ENCODE assay signal across 17 mouse cellular contexts in the genomic region with DNA sequence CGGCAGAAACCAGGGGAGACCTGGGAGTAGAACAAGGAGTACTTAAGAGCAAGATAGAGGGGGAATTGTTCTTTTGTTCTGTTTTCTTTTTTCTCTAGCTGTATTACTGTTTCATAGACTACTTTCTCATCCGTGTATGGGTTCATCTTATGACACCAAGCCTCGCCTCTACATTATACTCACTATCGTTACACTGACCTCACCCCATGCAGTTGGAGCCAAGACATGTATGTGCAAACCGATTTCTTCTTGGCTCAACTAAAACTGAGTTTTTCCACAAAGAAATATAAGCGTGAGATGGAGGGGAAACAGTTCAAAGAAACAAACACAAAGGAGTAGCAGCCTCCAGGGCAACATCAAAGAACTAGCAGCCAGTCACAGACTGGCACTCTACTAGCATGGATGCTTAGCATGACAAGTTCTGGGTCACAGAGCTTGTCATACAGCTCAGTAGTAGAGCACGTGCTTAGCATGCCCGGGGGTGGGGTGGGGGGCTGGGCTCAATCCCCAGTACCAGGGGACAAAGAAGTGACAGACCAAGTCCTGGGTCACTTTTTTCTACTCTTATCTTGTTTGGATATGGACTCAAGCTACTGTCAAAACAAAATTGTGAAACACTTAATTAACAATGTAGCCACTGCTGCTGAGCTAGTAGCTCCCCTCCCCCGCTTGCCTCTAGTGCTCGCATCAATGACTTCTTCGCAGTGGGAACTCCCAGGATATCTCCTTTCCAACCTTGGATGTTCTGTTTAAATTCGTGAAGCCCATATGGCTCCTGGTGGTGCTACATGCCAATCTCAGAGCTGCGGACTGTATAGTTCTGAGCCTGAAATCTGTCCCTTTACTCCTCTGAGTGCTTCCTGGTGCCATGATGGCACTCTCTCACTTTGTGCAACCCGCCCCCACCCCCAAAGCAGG. TPM values are rescaled to one million over a fixed set of nuclear protein-coding genes. Genes with fewer than 3 reads are reported as not detected.
DNase-seq lines count a peak whose midpoint lies in the region; ATAC-seq lines count a peak whose summit lies in the region.
"Had no signal": no experiment of that assay in that cellular context is flagged by ENCODE, and none has a peak within 500 bp of the region (broad histone marks: within the 10 kb centered on the region; RNA-seq: fewer than 3 reads in every experiment).

No protein-coding gene starts in this region.

- ATAC-seq in hindbrain, embryonic 12.5 days (ENCODE audit: low FRiP score): 0 out of 2 replicates have a peak, but pooled peaks have one; percentile 50
- no peak for ATAC-seq in hindbrain, embryonic 16.5 days
- ATAC-seq in liver, embryonic 16.5 days (ENCODE audit: low read depth): peak; percentile 24; the same call in 1 of the 2 replicates

- H3K27ac ChIP-seq in hindbrain, embryonic 12.5 days: no peak overlapping the region
- H3K27ac ChIP-seq in hindbrain, embryonic 16.5 days (ENCODE audit: low read depth, low read length): no peak overlapping the region
- H3K27ac ChIP-seq in liver, embryonic 16.5 days (ENCODE audit: low read length): no peak overlapping the region
- H3K27ac ChIP-seq: liver, embryonic 14.5 days; stomach, postnatal 0 days had no signal

- H3K4me2 ChIP-seq in hindbrain, embryonic 12.5 days (replicated peaks): no peak overlapping the region
- no peak overlapping the region for H3K4me2 ChIP-seq in hindbrain, embryonic 16.5 days (ENCODE audit: low read length)
- no peak overlapping the region for H3K4me2 ChIP-seq in liver, embryonic 16.5 days (ENCODE audit: low read depth, low read length)

- DNase-seq in cerebellum, postnatal 10 days: peak; percentile 33 to 37
- DNase-seq in cerebellum, adult 11 months: no peak
- DNase-seq in liver: no peak
- peak; percentile 35 for DNase-seq in retina, postnatal 1 day
- DNase-seq in retina, embryonic 14.5 days (ENCODE audit: low spot score): no peak
- DNase-seq: adrenal gland, postnatal 14 days; embryo, embryonic 11 days; gastrocnemius, postnatal 14 days; heart, postnatal 10 days; thymus, postnatal 36 days had no signal

- no peaks in the 10 kb centered on the region for H3K4me1 ChIP-seq in hindbrain, embryonic 12.5 days
- no peaks in the 10 kb centered on the region for H3K4me1 ChIP-seq in hindbrain, embryonic 16.5 days (ENCODE audit: control insufficient read depth, insufficient read depth, low read depth, low read length)
- H3K4me1 ChIP-seq in liver, embryonic 16.5 days (ENCODE audit: control insufficient read depth, low read depth, low read length): no peaks in the 10 kb centered on the region

- 64% methylated on average over 14 of the region's 14 CpGs for WGBS in hindbrain, embryonic 12.5 days
- 62% methylated on average over 13 of the region's 14 CpGs for WGBS in hindbrain, embryonic 16.5 days
- WGBS in liver, embryonic 16.5 days (ENCODE audit: insufficient replicate concordance): 68% methylated on average over 14 of the region's 14 CpGs

- no peaks in the 10 kb centered on the region for H3K36me3 ChIP-seq in hindbrain, embryonic 12.5 days
- peaks cover 6% of the 10 kb centered on the region for H3K36me3 ChIP-seq in hindbrain, embryonic 16.5 days (ENCODE audit: control insufficient read depth, insufficient read depth, low read length)
- no peaks in the 10 kb centered on the region for H3K36me3 ChIP-seq in liver, embryonic 16.5 days (ENCODE audit: control insufficient read depth, insufficient read depth)

- no peaks in the 10 kb centered on the region for H3K9me3 ChIP-seq in hindbrain, embryonic 12.5 days (replicated peaks)
- H3K9me3 ChIP-seq in hindbrain, embryonic 16.5 days (ENCODE audit: control insufficient read depth, low read length): no peaks in the 10 kb centered on the region
- H3K9me3 ChIP-seq in liver, embryonic 16.5 days (replicated peaks; ENCODE audit: control insufficient read depth, low read length): no peaks in the 10 kb centered on the region

- no peak overlapping the region for H3K4me3 ChIP-seq in hindbrain, embryonic 12.5 days
- H3K4me3 ChIP-seq in hindbrain, embryonic 16.5 days (ENCODE audit: low read length): no peak overlapping the region
- no peak overlapping the region for H3K4me3 ChIP-seq in liver, embryonic 16.5 days (ENCODE audit: low read depth, low read length)
- H3K4me3 ChIP-seq: myocyte had no signal

- H3K27me3 ChIP-seq in hindbrain, embryonic 12.5 days: no peaks in the 10 kb centered on the region
- no peaks in the 10 kb centered on the region for H3K27me3 ChIP-seq in hindbrain, embryonic 16.5 days (replicated peaks; ENCODE audit: control insufficient read depth, insufficient read depth, low read length)
- no peaks in the 10 kb centered on the region for H3K27me3 ChIP-seq in liver, embryonic 16.5 days (ENCODE audit: control insufficient read depth, insufficient read depth, low read depth, low read length)
- H3K27me3 ChIP-seq: CH12.LX had no signal

- H3K9ac ChIP-seq in hindbrain, embryonic 12.5 days: no peak overlapping the region
- H3K9ac ChIP-seq in hindbrain, embryonic 16.5 days (ENCODE audit: low read depth, low read length): no peak overlapping the region
- H3K9ac ChIP-seq in liver, embryonic 16.5 days (ENCODE audit: low read depth, low read length): no peak overlapping the region
- H3K9ac ChIP-seq: liver, embryonic 14.5 days had no signal

RNA-seq across cellular contexts. Expression of a gene that starts 15.2 kb away (rescaled TPM):
- polyA plus RNA-seq in hindbrain, embryonic 12.5 days (2016; fragmentation: Nextera tagmentation; extraction: Ambion mirVana): 8.0 and 8.3 TPM in 2 replicates
- polyA plus RNA-seq in hindbrain, embryonic 16.5 days (2015; fragmentation: Nextera tagmentation; extraction: Ambion mirVana): 6.6 and 9.1 TPM in 2 replicates
- polyA plus RNA-seq in liver, embryonic 16.5 days (2015; fragmentation: Nextera tagmentation; extraction: Ambion mirVana): 2.7 and 3.1 TPM in 2 replicates

RNA-seq across cellular contexts. Expression of a gene that starts 47.3 kb away (rescaled TPM):
- polyA plus RNA-seq in hindbrain, embryonic 12.5 days (2016; fragmentation: Nextera tagmentation; extraction: Ambion mirVana): 1.0 and 1.6 TPM in 2 replicates
- polyA plus RNA-seq in hindbrain, embryonic 16.5 days (2015; fragmentation: Nextera tagmentation; extraction: Ambion mirVana): 1.2 and 1.4 TPM in 2 replicates
- 9.6 and 9.7 TPM in 2 replicates for polyA plus RNA-seq in liver, embryonic 16.5 days (2015; fragmentation: Nextera tagmentation; extraction: Ambion mirVana)
- polyA plus RNA-seq: myocyte had no signal

Comparison
In these comparisons a context has a peak if more than half of its experiments do, and no peak if none do; other contexts are left out.
1. DNase-seq: peak in cerebellum, postnatal 10 days (2 of 2) and retina, postnatal 1 day (single experiment); none in cerebellum, adult 11 months (single experiment), liver (single experiment) and retina, embryonic 14.5 days (single experiment).